Mouse (Mus musculus) E14TG2a.4 (cell line): ENCODE data around the gene Gcnt4.

ENCODE experiments used
- CTCF ChIP-seq: conservative IDR thresholded peaks from 2 replicates; pipeline ENCODE4 v1.5.1; 2014; ENCODE audit warnings: low read length
- POU5F1 ChIP-seq: IDR thresholded peaks from 2 replicates; pipeline ENCODE4 v1.6.1; 2014; ENCODE audit warnings: low read length, borderline replicate concordance

DNA sequence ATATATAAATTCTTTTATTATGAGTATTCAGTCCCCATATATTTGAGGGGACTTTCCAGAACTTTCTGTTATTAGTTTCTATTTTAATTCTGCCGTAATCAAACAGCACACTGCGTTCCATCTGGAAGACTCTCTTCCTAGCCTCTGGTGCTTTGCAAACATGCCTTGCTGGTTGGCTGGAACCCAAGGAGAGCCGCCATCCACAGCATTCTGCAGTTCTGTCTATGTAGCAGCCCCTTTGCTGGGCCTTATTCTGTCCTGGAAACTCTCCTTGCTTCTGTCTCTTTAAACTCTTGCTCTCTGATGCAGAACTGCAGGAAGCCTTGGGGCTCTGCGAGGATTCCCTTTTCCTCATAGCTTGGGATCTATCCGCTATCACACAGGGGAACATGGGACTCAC is 42.6 kb downstream of the Gcnt4 start:
- TF ChIP-seq CTCF (no peak), POU5F1 (no peak)
